Mouse (Mus musculus): Measurements from ENCODE around the gene Whrn.
A peak's percentile ranks its signal among the peaks of the same experiment; 100 is the strongest.

The Whrn gene

GRCm38 (mm10) chr4:63408247-63408646 is 87.5 kb downstream of the Whrn start:
- DNase-seq (ENCODE audit: low read depth): no peak

GRCm38 (mm10) chr4:63405683-63406082 is 90.1 kb downstream of the Whrn start:
- no peak for DNase-seq (ENCODE audit: low read depth)

- DNase-seq (ENCODE audit: low read depth): no peak
Observed at GRCm38 (mm10) chr4:63405051-63405450, 90.7 kb downstream of the Whrn start.

- DNase-seq (ENCODE audit: low read depth): no peak
Observed at GRCm38 (mm10) chr4:63404205-63404604, 91.6 kb downstream of the Whrn start.

GRCm38 (mm10) chr4:63403040-63403959 is 92.5 kb downstream of the Whrn start, which contains the start of gene Akna:
Akna (minus strand) TSS chr4:63403354.
- DNase-seq (ENCODE audit: low read depth): peak; percentile 78

- DNase-seq (ENCODE audit: low read depth): no peak
Observed at GRCm38 (mm10) chr4:63402558-63402957, 93.2 kb downstream of the Whrn start.

- no peak for DNase-seq (ENCODE audit: low read depth)
Observed at GRCm38 (mm10) chr4:63402056-63402455, 93.7 kb downstream of the Whrn start.

- DNase-seq (ENCODE audit: low read depth): no peak
Observed at GRCm38 (mm10) chr4:63401620-63402019, 94.2 kb downstream of the Whrn start.

GRCm38 (mm10) chr4:63400541-63401306 is 95.1 kb downstream of the Whrn start:
- DNase-seq (ENCODE audit: low read depth): no peak

- no peak for DNase-seq (ENCODE audit: low read depth)
Observed at GRCm38 (mm10) chr4:63399691-63400270, 96.0 kb downstream of the Whrn start.

GRCm38 (mm10) chr4:63398854-63399609 is 96.8 kb downstream of the Whrn start:
- DNase-seq (ENCODE audit: low read depth): no peak

GRCm38 (mm10) chr4:63397981-63398537 is 97.7 kb downstream of the Whrn start:
- DNase-seq (ENCODE audit: low read depth): no peak

- no peak for DNase-seq (ENCODE audit: low read depth)
Observed at GRCm38 (mm10) chr4:63391322-63391721, 104.5 kb downstream of the Whrn start.

GRCm38 (mm10) chr4:63389887-63390528 is 105.8 kb downstream of the Whrn start:
- no peak for DNase-seq (ENCODE audit: low read depth)

GRCm38 (mm10) chr4:63389121-63389886 is 106.5 kb downstream of the Whrn start:
- no peak for DNase-seq (ENCODE audit: low read depth)

- DNase-seq (ENCODE audit: low read depth): no peak
Observed at GRCm38 (mm10) chr4:63388029-63388428, 107.8 kb downstream of the Whrn start.

GRCm38 (mm10) chr4:63385784-63386183 is 110.0 kb downstream of the Whrn start:
- DNase-seq (ENCODE audit: low read depth): no peak

GRCm38 (mm10) chr4:63385253-63385652 is 110.5 kb downstream of the Whrn start:
- DNase-seq (ENCODE audit: low read depth): no peak

GRCm38 (mm10) chr4:63384262-63384661 is 111.5 kb downstream of the Whrn start:
- DNase-seq (ENCODE audit: low read depth): no peak

- DNase-seq (ENCODE audit: low read depth): no peak
Observed at GRCm38 (mm10) chr4:63383474-63383873, 112.3 kb downstream of the Whrn start.

Data from fibroblast of lung, adult 2 months (primary cell).